In genomic region chr10:123142395-123143050, GRCm38 (mm10) we compare ENCODE assay signal across 13 mouse cellular contexts.
"Had no signal": no experiment of that assay in that cellular context is flagged by ENCODE, and none has a peak within 500 bp of the region (broad histone marks: within the 10 kb centered on the region; RNA-seq: fewer than 3 reads in every experiment).

No protein-coding gene starts in this region.

- DNase-seq: kidney, postnatal 14 days; lung, adult 2 months; lung, postnatal 36 days; right cerebral cortex, adult 18-20 months; right cerebral cortex, postnatal 25 days; thymus, postnatal 4 days had no signal

- H3K4me3 ChIP-seq: limb, embryonic 10.5 days; liver, embryonic 15.5 days; midbrain, embryonic 13.5 days; myocyte; neural tube, embryonic 15.5 days had no signal

- H3K4me1 ChIP-seq: limb, embryonic 10.5 days; liver, embryonic 15.5 days; midbrain, embryonic 13.5 days had no signal

- H3K27me3 ChIP-seq: liver, embryonic 15.5 days; midbrain, embryonic 13.5 days; neural tube, embryonic 15.5 days had no signal

- H3K27ac ChIP-seq: limb, embryonic 10.5 days; liver, embryonic 15.5 days; midbrain, embryonic 13.5 days; neural tube, embryonic 15.5 days; stomach, postnatal 0 days had no signal

- ATAC-seq: lung, postnatal 0 days; midbrain, embryonic 13.5 days had no signal
